9 mouse cellular contexts compared by ENCODE assay signal in genomic region chr10:123013435-123013834, GRCm38 (mm10).
DNase-seq lines count a peak whose midpoint lies in the region; ATAC-seq lines count a peak whose summit lies in the region.
"Had no signal": no experiment of that assay in that cellular context is flagged by ENCODE, and none has a peak within 500 bp of the region (broad histone marks: within the 10 kb centered on the region; RNA-seq: fewer than 3 reads in every experiment).

No protein-coding gene starts in this region.

- intact Hi-C loops in gastrocnemius, postnatal 36 days (cut with DNase I), result no loop called here
- intact Hi-C loops in gastrocnemius, postnatal 14 days (cut with DNase I; ENCODE audit: low total_unique reads), result no loop called here

- peak; percentile 29; the same call in 1 of the 2 replicates for ATAC-seq in kidney, embryonic 15.5 days (replicated peaks; ENCODE audit: low FRiP score)
- no peak for ATAC-seq in forebrain, embryonic 14.5 days
- ATAC-seq in midbrain, embryonic 13.5 days, result peak; percentile 45; the same call in 1 of the 2 replicates
- ATAC-seq: liver, embryonic 12.5 days had no signal

- no peak overlapping the region for H3K4me3 ChIP-seq in kidney, embryonic 15.5 days (replicated peaks)
- no peak overlapping the region for H3K4me3 ChIP-seq in forebrain, embryonic 14.5 days (ENCODE audit: low read depth, low read length)
- H3K4me3 ChIP-seq in midbrain, embryonic 13.5 days (replicated peaks), result no peak overlapping the region
- H3K4me3 ChIP-seq: liver, embryonic 12.5 days had no signal

- no peaks in the 10 kb centered on the region for H3K4me1 ChIP-seq in kidney, embryonic 15.5 days
- no peaks in the 10 kb centered on the region for H3K4me1 ChIP-seq in forebrain, embryonic 14.5 days (ENCODE audit: control insufficient read depth, insufficient read depth, low read length)
- no peaks in the 10 kb centered on the region for H3K4me1 ChIP-seq in midbrain, embryonic 13.5 days (replicated peaks)
- H3K4me1 ChIP-seq: liver, embryonic 12.5 days had no signal

- no peak overlapping the region for H3K9ac ChIP-seq in kidney, embryonic 15.5 days
- H3K9ac ChIP-seq in forebrain, embryonic 14.5 days (ENCODE audit: low read length), result no peak overlapping the region
- no peak overlapping the region for H3K9ac ChIP-seq in midbrain, embryonic 13.5 days (replicated peaks)
- H3K9ac ChIP-seq: liver, embryonic 12.5 days had no signal

- no peaks in the 10 kb centered on the region for H3K9me3 ChIP-seq in kidney, embryonic 15.5 days (replicated peaks)
- H3K9me3 ChIP-seq in forebrain, embryonic 14.5 days (replicated peaks; ENCODE audit: control insufficient read depth, low read length), result no peaks in the 10 kb centered on the region
- no peaks in the 10 kb centered on the region for H3K9me3 ChIP-seq in midbrain, embryonic 13.5 days
- H3K9me3 ChIP-seq: liver, embryonic 12.5 days had no signal

- H3K36me3 ChIP-seq in kidney, embryonic 15.5 days, result peaks cover 81% of the 10 kb centered on the region
- peaks cover 71% of the 10 kb centered on the region for H3K36me3 ChIP-seq in forebrain, embryonic 14.5 days (ENCODE audit: control insufficient read depth, insufficient read depth, low read length)
- H3K36me3 ChIP-seq in midbrain, embryonic 13.5 days, result peaks cover 66% of the 10 kb centered on the region

- 45% methylated on average over 18 of the region's 18 CpGs for WGBS in kidney, embryonic 15.5 days
- WGBS in forebrain, embryonic 14.5 days, result 41% methylated on average over 18 of the region's 18 CpGs
- 31% methylated on average over 18 of the region's 18 CpGs for WGBS in midbrain, embryonic 13.5 days

- no peak overlapping the region for H3K27ac ChIP-seq in kidney, embryonic 15.5 days
- no peak overlapping the region for H3K27ac ChIP-seq in forebrain, embryonic 14.5 days (ENCODE audit: low read depth, low read length)
- no peak overlapping the region for H3K27ac ChIP-seq in midbrain, embryonic 13.5 days
- H3K27ac ChIP-seq: liver, embryonic 12.5 days had no signal

- H3K4me2 ChIP-seq in kidney, embryonic 15.5 days, result no peak overlapping the region
- H3K4me2 ChIP-seq in forebrain, embryonic 14.5 days (ENCODE audit: low read length), result no peak overlapping the region
- H3K4me2 ChIP-seq in midbrain, embryonic 13.5 days (replicated peaks), result no peak overlapping the region
- H3K4me2 ChIP-seq: liver, embryonic 12.5 days had no signal

- no peak for DNase-seq in kidney, postnatal 36 days
- DNase-seq in WW6 (ENCODE audit: low read depth, low spot score), result peak; percentile 50
- DNase-seq in forebrain, embryonic 14.5 days (ENCODE audit: low spot score), result peak; percentile 42
- no peak for DNase-seq in gastrocnemius, postnatal 36 days
- no peak for DNase-seq in left cerebral cortex, adult 8-10 months (ENCODE audit: low spot score in 2 of 2)
- DNase-seq in gastrocnemius, postnatal 14 days, result no peak

- H3K27me3 ChIP-seq in kidney, embryonic 15.5 days, result no peaks in the 10 kb centered on the region
- H3K27me3 ChIP-seq in forebrain, embryonic 14.5 days (replicated peaks; ENCODE audit: control insufficient read depth, insufficient read depth, low read length), result no peaks in the 10 kb centered on the region
- no peaks in the 10 kb centered on the region for H3K27me3 ChIP-seq in midbrain, embryonic 13.5 days
- H3K27me3 ChIP-seq: liver, embryonic 12.5 days had no signal

Comparison
In these comparisons a context has a peak if more than half of its experiments do, and no peak if none do; other contexts are left out.
1. DNase-seq: peak in WW6 (single experiment) and forebrain, embryonic 14.5 days (single experiment); none in kidney, postnatal 36 days (0 of 2), gastrocnemius, postnatal 36 days (0 of 2), left cerebral cortex, adult 8-10 months (0 of 2) and gastrocnemius, postnatal 14 days (single experiment).